Mouse (Mus musculus) hindbrain, postnatal 0 days (tissue): ENCODE measurements around the gene Mtnr1b. TPM values are rescaled to one million over a fixed set of nuclear protein-coding genes. Genes with fewer than 3 reads are reported as not detected.

Experiments
- ATAC-seq: fragments of 200-750 bp; cut with Nextera tagmentation; 2 replicates; pipeline ENCODE4 v1.8.0; 2017; ENCODE audit warnings: mild to moderate bottlenecking, moderate TSS enrichment, moderate library complexity
- DNase-seq: peaks from one replicate; pipeline ENCODE4 v3.0.0-alpha.2; 2015; ENCODE audit warnings: low spot score
- H3K27ac ChIP-seq: fragments of 300-500 bp; sonication (generic); 2 replicates; pipeline ENCODE4 v1.5.1; 2014; ENCODE audit warnings: mild to moderate bottlenecking
- H3K27me3 ChIP-seq: fragments of 300-500 bp; sonication (generic); 2 replicates; pipeline ENCODE4 v1.6.1; 2014; ENCODE audit warnings: low read length, mixed read lengths; ENCODE audit not compliant: insufficient read depth
- H3K36me3 ChIP-seq: fragments of 300-500 bp; sonication (generic); 2 replicates; pipeline ENCODE4 v1.6.1; 2014; ENCODE audit warnings: low read length, mixed read lengths; ENCODE audit not compliant: insufficient read depth
- H3K4me1 ChIP-seq: fragments of 300-500 bp; sonication (generic); 2 replicates; pipeline ENCODE4 v1.6.1; 2014; ENCODE audit warnings: antibody characterized with exemption, low read length, mixed read lengths; ENCODE audit not compliant: insufficient read depth
- H3K4me2 ChIP-seq: fragments of 300-500 bp; sonication (generic); 2 replicates; pipeline ENCODE4 v1.6.1; 2014; ENCODE audit warnings: low read depth, mild to moderate bottlenecking, low read length, moderate library complexity, mixed read lengths
- H3K4me3 ChIP-seq: fragments of 300-500 bp; sonication (generic); 2 replicates; pipeline ENCODE4 v1.5.1; 2014; ENCODE audit warnings: low read length
- H3K9ac ChIP-seq: fragments of 300-500 bp; sonication (generic); replicated peaks from 2 replicates; pipeline ENCODE4 v1.6.1; 2014; ENCODE audit warnings: mild to moderate bottlenecking, low read length, moderate library complexity, mixed read lengths
- H3K9me3 ChIP-seq: fragments of 300-500 bp; sonication (generic); 2 replicates; pipeline ENCODE4 v1.6.1; 2016; ENCODE audit warnings: low read length, mixed read lengths
- CTCF ChIP-seq: IDR thresholded peaks from 2 replicates; pipeline ENCODE4 v1.5.1; 2016; ENCODE audit warnings: antibody characterized with exemption, control low read depth, low read depth
- whole genome bisulfite sequencing: fragments of 180-500 bp; shearing (Covaris S2); extraction: QIAGEN DNeasy Blood & Tissue Kit; methylation state at CpG from one replicate; pipeline ENCODE4 v1.1.7; 2014; 5-methylcytosine and 5-hydroxymethylcytosine counted together
- polyA plus RNA-seq: library from polyadenylated mRNA; unstranded; fragments of >200 nt; fragmentation: Nextera tagmentation; extraction: Ambion mirVana; gene quantifications from 2 replicates; pipeline ENCODE4 v1.2.1, GENCODE M21; 2015
- total RNA-seq: library from RNA; depleted of rRNA; stranded (reverse); fragments of >200 nt; gene quantifications from 2 replicates; pipeline ENCODE4 v1.2.3, GENCODE M21; 2014; rRNA removed

Gene Mtnr1b
- total and polyA plus RNA-seq, 2 experiments from 2014 or later, result not detected

GRCm38 (mm10) chr9:15774911-15775310, 99.4 kb downstream of the Mtnr1b start:
- no peaks in the 10 kb centered on the region for H3K36me3 ChIP-seq

More at GRCm38 (mm10) chr9:15774911-15775310, 99.4 kb downstream of the Mtnr1b start:
- Histone ChIP-seq H3K4me3 (no peak overlapping the region), H3K9ac (no peak overlapping the region), H3K9me3 (no peaks in the 10 kb centered on the region), H3K27me3 (no peaks in the 10 kb centered on the region), H3K27ac (no peak overlapping the region), H3K4me1 (no peaks in the 10 kb centered on the region), H3K4me2 (no peak overlapping the region)
- WGBS, result 65% methylated on average over 1 of the region's 1 CpGs
- no peak for DNase-seq
- no peak; the same call in 1 of the 2 replicates for ATAC-seq
- TF ChIP-seq CTCF, result no peak

Other genes with a start within 250 kb of the Mtnr1b start
- 0.75 and 1.7 TPM in 2 replicates for gene Deup1, start 246.6 kb downstream of the Mtnr1b start, total RNA-seq
- 2.4 and 2.6 TPM in 2 replicates for gene Deup1, start 246.6 kb downstream of the Mtnr1b start, polyA plus RNA-seq
- 43.6 and 47.4 TPM in 2 replicates for gene Slc36a4, start 164.8 kb downstream of the Mtnr1b start, total RNA-seq
- gene Slc36a4, start 164.8 kb downstream of the Mtnr1b start, polyA plus RNA-seq, result 23.7 and 26.7 TPM in 2 replicates